Mouse (Mus musculus) frontal cortex, adult (tissue): Measurements from ENCODE around the gene Gal3st2b.
"Not testable (repeated sequence)": the region's sequence is repeated elsewhere in the genome, so short reads cannot be mapped to it uniquely, and the experiment has no call there.

Source experiments
- ATAC-seq: cut with Nextera tagmentation; 2 replicates; pipeline ENCODE4 v1.9.2; 2017; ENCODE audit warnings: mild to moderate bottlenecking, moderate library complexity, mixed read lengths; ENCODE audit not compliant: low TSS enrichment

Gal3st2b gene

GRCm38 (mm10) chr1:93980932-93981331 is 62.8 kb downstream of the Gal3st2b start:
- ATAC-seq = peak; percentile 99

GRCm38 (mm10) chr1:93986167-93986566 is 68.1 kb downstream of the Gal3st2b start:
- no peak for ATAC-seq

- ATAC-seq = no peak
Measured at GRCm38 (mm10) chr1:93988786-93989185, 70.7 kb downstream of the Gal3st2b start.

- ATAC-seq = not testable (repeated sequence)
Measured at GRCm38 (mm10) chr1:93990209-93990608, 72.1 kb downstream of the Gal3st2b start, which contains the start of gene Gal3st2c. TSS of gene Gal3st2c (plus strand) at chr1:93990509.

GRCm38 (mm10) chr1:93991068-93991467 is 73.0 kb downstream of the Gal3st2b start:
- not testable (repeated sequence) for ATAC-seq

- not testable (repeated sequence) for ATAC-seq
Measured at GRCm38 (mm10) chr1:93991491-93991890, 73.4 kb downstream of the Gal3st2b start.
